Mouse (Mus musculus) CH12.LX (cell line): ENCODE measurements at regions not wholly inside any gene's neighbourhood (a gene's known extent, or its start where the extent isn't known, plus 50 kb on each side); places are given as distances from the start of the nearest gene placed in this dataset.

Experiments
- CTCF ChIP-seq, 2 experiments: IDR thresholded peaks in 1 of 2; conservative IDR thresholded peaks in 1 of 2; 2 replicates each; pipeline ENCODE4 v1.5.1; 2011 to 2012; ENCODE audit warnings: low read depth in 2 of 2, low read length in 2 of 2, improper control_type of control experiment in 1 of 2, inconsistent platforms in 1 of 2, mild to moderate bottlenecking in 1 of 2, moderate library complexity in 1 of 2
- EP300 ChIP-seq: IDR thresholded peaks from 2 replicates; pipeline ENCODE4 v1.6.1; 2011; ENCODE audit warnings: low read length, improper control_type of control experiment
- GABPA ChIP-seq: IDR thresholded peaks from 2 replicates; pipeline ENCODE4 v1.6.1; 2012; ENCODE audit warnings: low read depth, low read length, improper control_type of control experiment, inconsistent platforms; ENCODE audit not compliant: insufficient replicate concordance
- JUND ChIP-seq: conservative IDR thresholded peaks from 2 replicates; pipeline ENCODE4 v1.6.1; 2011; ENCODE audit warnings: low read depth, low read length, improper control_type of control experiment
- KAT2A ChIP-seq: IDR thresholded peaks from 2 replicates; pipeline ENCODE4 v1.6.1; 2012; ENCODE audit warnings: low read length, improper control_type of control experiment, inconsistent platforms; ENCODE audit not compliant: insufficient replicate concordance
- MAFK ChIP-seq: IDR thresholded peaks from 2 replicates; pipeline ENCODE4 v1.6.1; 2011; ENCODE audit warnings: low read length, improper control_type of control experiment; ENCODE audit not compliant: insufficient replicate concordance
- MAX ChIP-seq: IDR thresholded peaks from 2 replicates; pipeline ENCODE4 v1.6.1; 2011; ENCODE audit warnings: low read length, improper control_type of control experiment
- MXI1 ChIP-seq: IDR thresholded peaks from 2 replicates; pipeline ENCODE4 v1.6.1; 2011; ENCODE audit warnings: mild to moderate bottlenecking, low read depth, low read length, improper control_type of control experiment
- NELFE ChIP-seq: IDR thresholded peaks from 2 replicates; pipeline ENCODE4 v1.6.1; 2011; ENCODE audit warnings: low read depth, low read length, improper control_type of control experiment
- POLR2A ChIP-seq: IDR thresholded peaks from 2 replicates; pipeline ENCODE4 v1.6.1; 2011; ENCODE audit warnings: low read depth, mild to moderate bottlenecking, improper control_type of control experiment, low read length
- RCOR1 ChIP-seq: conservative IDR thresholded peaks from 2 replicates; pipeline ENCODE4 v1.6.1; 2012; ENCODE audit warnings: low read depth, mild to moderate bottlenecking, inconsistent platforms, low read length, improper control_type of control experiment
- SIN3A ChIP-seq: IDR thresholded peaks from 2 replicates; pipeline ENCODE4 v1.6.1; 2012; ENCODE audit warnings: low read length, improper control_type of control experiment, inconsistent platforms
- TCF12 ChIP-seq: IDR thresholded peaks from 2 replicates; pipeline ENCODE4 v1.6.1; 2014; ENCODE audit warnings: low read depth, mild to moderate bottlenecking, inconsistent platforms, low read length, improper control_type of control experiment

DNA sequence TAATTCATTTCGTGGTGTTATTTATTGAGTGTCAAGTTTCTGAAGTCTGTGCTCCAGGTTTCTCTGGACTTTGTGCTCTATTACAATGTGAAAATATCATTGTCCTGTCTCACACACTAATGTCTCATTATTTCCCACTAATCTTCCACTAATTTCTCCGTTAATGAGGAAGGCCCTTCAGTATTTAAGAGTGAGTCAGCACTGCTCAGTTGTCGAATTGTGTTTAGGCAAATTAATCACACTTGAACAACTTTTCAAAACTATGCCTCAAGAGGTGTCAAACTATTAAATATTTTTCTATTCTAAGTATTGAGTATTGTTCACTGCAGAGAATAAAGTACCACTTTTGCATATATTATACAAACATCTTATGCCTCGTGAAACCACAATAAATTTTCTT lies 1467.2 kb downstream of the D3Ertd751e start:
- no peak for TF ChIP-seq SIN3A
- no peak for TF ChIP-seq MAX
- TF ChIP-seq EP300 = no peak
- no peak for TF ChIP-seq GABPA
- no peak for TF ChIP-seq CTCF (conservative IDR thresholded peaks at IDR 0.05 in 1 of 2, IDR thresholded peaks at IDR 0.05 in 1 of 2; ENCODE audit: low read depth in 2 of 2, low read length in 2 of 2)
- TF ChIP-seq POLR2A = no peak
- no peak for TF ChIP-seq NELFE
- no peak for TF ChIP-seq RCOR1
- TF ChIP-seq TCF12 = no peak
- TF ChIP-seq JUND = no peak
- TF ChIP-seq MAFK = no peak
- no peak for TF ChIP-seq KAT2A
- no peak for TF ChIP-seq MXI1
